Mouse (Mus musculus): ENCODE data around the gene 1700028K03Rik. TPM values are rescaled to one million over a fixed set of nuclear protein-coding genes. Genes with fewer than 3 reads are reported as not detected.

1700028K03Rik gene
- polyA plus RNA-seq, 1 experiment, result 0.04 TPM

- no peak for DNase-seq
- H3K36me3 ChIP-seq (ENCODE audit: control insufficient read depth, insufficient read depth, low read length), result no peaks in the 10 kb centered on the region
- H3K27me3 ChIP-seq (ENCODE audit: control insufficient read depth, insufficient read depth, low read length), result no peaks in the 10 kb centered on the region
- 0 out of 2 replicates have a peak, but pooled peaks cover 2% of the 10 kb centered on the region for H3K4me1 ChIP-seq (replicated peaks; ENCODE audit: control insufficient read depth, insufficient read depth, low read length)
- TF ChIP-seq POLR2A (IDR thresholded peaks at IDR 0.05; ENCODE audit: control insufficient read depth, extremely low read depth, insufficient read depth, low read length, poor library complexity), result no peak
- no peak for TF ChIP-seq CTCF (IDR thresholded peaks at IDR 0.05; ENCODE audit: borderline replicate concordance, control insufficient read depth, extremely low read depth, insufficient read depth, low read length, poor library complexity)
- H3K4me3 ChIP-seq (ENCODE audit: control insufficient read depth, insufficient read depth, low read length), result no peak overlapping the region
- 8% methylated on average over 10 of the region's 10 CpGs for WGBS
- no peak overlapping the region for H3K27ac ChIP-seq (ENCODE audit: control insufficient read depth, insufficient read depth, low read length)
Measured at GRCm38 (mm10) chr5:107524281-107524680, 10.2 kb upstream of the 1700028K03Rik start.

GRCm38 (mm10) chr5:107528856-107529255 is 5.7 kb upstream of the 1700028K03Rik start:
- no peak overlapping the region for H3K27ac ChIP-seq (ENCODE audit: control insufficient read depth, insufficient read depth, low read length)
- H3K27me3 ChIP-seq (ENCODE audit: control insufficient read depth, insufficient read depth, low read length), result no peaks in the 10 kb centered on the region
- DNase-seq, result no peak
- H3K36me3 ChIP-seq (ENCODE audit: control insufficient read depth, insufficient read depth, low read length), result no peaks in the 10 kb centered on the region
- no peak overlapping the region for H3K4me3 ChIP-seq (ENCODE audit: control insufficient read depth, insufficient read depth, low read length)
- WGBS, result 81% methylated on average over 3 of the region's 3 CpGs
- 0 out of 2 replicates have a peak, but pooled peaks cover 2% of the 10 kb centered on the region for H3K4me1 ChIP-seq (replicated peaks; ENCODE audit: control insufficient read depth, insufficient read depth, low read length)
- TF ChIP-seq POLR2A (IDR thresholded peaks at IDR 0.05; ENCODE audit: control insufficient read depth, extremely low read depth, insufficient read depth, low read length, poor library complexity) (no peak), CTCF (IDR thresholded peaks at IDR 0.05; ENCODE audit: borderline replicate concordance, control insufficient read depth, extremely low read depth, insufficient read depth, low read length, poor library complexity) (no peak)

- Histone ChIP-seq H3K36me3 (ENCODE audit: control insufficient read depth, insufficient read depth, low read length) (no peaks in the 10 kb centered on the region), H3K27me3 (ENCODE audit: control insufficient read depth, insufficient read depth, low read length) (no peaks in the 10 kb centered on the region), H3K4me3 (ENCODE audit: control insufficient read depth, insufficient read depth, low read length) (no peak overlapping the region), H3K4me1 (replicated peaks; ENCODE audit: control insufficient read depth, insufficient read depth, low read length) (no peaks in the 10 kb centered on the region), H3K27ac (ENCODE audit: control insufficient read depth, insufficient read depth, low read length) (no peak overlapping the region)
- DNase-seq, result no peak
- no peak for TF ChIP-seq CTCF (IDR thresholded peaks at IDR 0.05; ENCODE audit: borderline replicate concordance, control insufficient read depth, extremely low read depth, insufficient read depth, low read length, poor library complexity)
- TF ChIP-seq POLR2A (IDR thresholded peaks at IDR 0.05; ENCODE audit: control insufficient read depth, extremely low read depth, insufficient read depth, low read length, poor library complexity), result no peak
- 77% methylated on average over 2 of the region's 2 CpGs for WGBS
Measured at GRCm38 (mm10) chr5:107533590-107533989, 919 bp upstream of the 1700028K03Rik start.

- Histone ChIP-seq H3K27me3 (ENCODE audit: control insufficient read depth, insufficient read depth, low read length) (no peaks in the 10 kb centered on the region), H3K4me3 (ENCODE audit: control insufficient read depth, insufficient read depth, low read length) (no peak overlapping the region), H3K36me3 (ENCODE audit: control insufficient read depth, insufficient read depth, low read length) (no peaks in the 10 kb centered on the region), H3K4me1 (replicated peaks; ENCODE audit: control insufficient read depth, insufficient read depth, low read length) (no peaks in the 10 kb centered on the region), H3K27ac (ENCODE audit: control insufficient read depth, insufficient read depth, low read length) (no peak overlapping the region)
- 95% methylated on average over 7 of the region's 7 CpGs for WGBS
- TF ChIP-seq POLR2A (IDR thresholded peaks at IDR 0.05; ENCODE audit: control insufficient read depth, extremely low read depth, insufficient read depth, low read length, poor library complexity) (no peak), CTCF (IDR thresholded peaks at IDR 0.05; ENCODE audit: borderline replicate concordance, control insufficient read depth, extremely low read depth, insufficient read depth, low read length, poor library complexity) (no peak)
- DNase-seq, result no peak
Measured at GRCm38 (mm10) chr5:107541696-107542095, 7.2 kb downstream of the 1700028K03Rik start.

GRCm38 (mm10) chr5:107545927-107546326 is 11.4 kb downstream of the 1700028K03Rik start:
- Histone ChIP-seq H3K27me3 (ENCODE audit: control insufficient read depth, insufficient read depth, low read length) (no peaks in the 10 kb centered on the region), H3K4me1 (replicated peaks; ENCODE audit: control insufficient read depth, insufficient read depth, low read length) (no peaks in the 10 kb centered on the region), H3K27ac (ENCODE audit: control insufficient read depth, insufficient read depth, low read length) (no peak overlapping the region), H3K4me3 (ENCODE audit: control insufficient read depth, insufficient read depth, low read length) (no peak overlapping the region), H3K36me3 (ENCODE audit: control insufficient read depth, insufficient read depth, low read length) (0 out of 2 replicates have a peak, but pooled peaks cover 3% of the 10 kb centered on the region)
- TF ChIP-seq POLR2A (IDR thresholded peaks at IDR 0.05; ENCODE audit: control insufficient read depth, extremely low read depth, insufficient read depth, low read length, poor library complexity) (no peak), CTCF (IDR thresholded peaks at IDR 0.05; ENCODE audit: borderline replicate concordance, control insufficient read depth, extremely low read depth, insufficient read depth, low read length, poor library complexity) (no peak)
- DNase-seq, result no peak
- WGBS, result 41% methylated on average over 4 of the region's 4 CpGs

- Histone ChIP-seq H3K27ac (ENCODE audit: control insufficient read depth, insufficient read depth, low read length) (no peak overlapping the region), H3K36me3 (ENCODE audit: control insufficient read depth, insufficient read depth, low read length) (0 out of 2 replicates have a peak, but pooled peaks cover 3% of the 10 kb centered on the region), H3K27me3 (ENCODE audit: control insufficient read depth, insufficient read depth, low read length) (no peaks in the 10 kb centered on the region), H3K4me1 (replicated peaks; ENCODE audit: control insufficient read depth, insufficient read depth, low read length) (no peaks in the 10 kb centered on the region), H3K4me3 (ENCODE audit: control insufficient read depth, insufficient read depth, low read length) (no peak overlapping the region)
- WGBS, result 92% methylated on average over 3 of the region's 3 CpGs
- DNase-seq, result no peak
- no peak for TF ChIP-seq POLR2A (IDR thresholded peaks at IDR 0.05; ENCODE audit: control insufficient read depth, extremely low read depth, insufficient read depth, low read length, poor library complexity)
- TF ChIP-seq CTCF (IDR thresholded peaks at IDR 0.05; ENCODE audit: borderline replicate concordance, control insufficient read depth, extremely low read depth, insufficient read depth, low read length, poor library complexity), result no peak
Measured at GRCm38 (mm10) chr5:107547955-107548354, 13.4 kb downstream of the 1700028K03Rik start.

GRCm38 (mm10) chr5:107548444-107548843 is 13.9 kb downstream of the 1700028K03Rik start:
- no peaks in the 10 kb centered on the region for H3K27me3 ChIP-seq (ENCODE audit: control insufficient read depth, insufficient read depth, low read length)
- no peak for TF ChIP-seq POLR2A (IDR thresholded peaks at IDR 0.05; ENCODE audit: control insufficient read depth, extremely low read depth, insufficient read depth, low read length, poor library complexity)
- no peak for TF ChIP-seq CTCF (IDR thresholded peaks at IDR 0.05; ENCODE audit: borderline replicate concordance, control insufficient read depth, extremely low read depth, insufficient read depth, low read length, poor library complexity)
- H3K27ac ChIP-seq (ENCODE audit: control insufficient read depth, insufficient read depth, low read length), result no peak overlapping the region
- 85% methylated on average over 3 of the region's 3 CpGs for WGBS
- no peak for DNase-seq
- no peak overlapping the region for H3K4me3 ChIP-seq (ENCODE audit: control insufficient read depth, insufficient read depth, low read length)
- H3K4me1 ChIP-seq (replicated peaks; ENCODE audit: control insufficient read depth, insufficient read depth, low read length), result no peaks in the 10 kb centered on the region
- 0 out of 2 replicates have a peak, but pooled peaks cover 3% of the 10 kb centered on the region for H3K36me3 ChIP-seq (ENCODE audit: control insufficient read depth, insufficient read depth, low read length)

Measured in thymus, adult 2 months (tissue).